Mouse (Mus musculus) monocyte, adult 2 months (primary cell): ENCODE results near the gene Unc79.

ENCODE experiments used
- DNase-seq, 2 experiments: peaks; one replicate each; pipeline ENCODE4 v3.0.0; 2022; ENCODE audit warnings: low spot score in 2 of 2, low read depth in 1 of 2

Unc79 gene

DNA sequence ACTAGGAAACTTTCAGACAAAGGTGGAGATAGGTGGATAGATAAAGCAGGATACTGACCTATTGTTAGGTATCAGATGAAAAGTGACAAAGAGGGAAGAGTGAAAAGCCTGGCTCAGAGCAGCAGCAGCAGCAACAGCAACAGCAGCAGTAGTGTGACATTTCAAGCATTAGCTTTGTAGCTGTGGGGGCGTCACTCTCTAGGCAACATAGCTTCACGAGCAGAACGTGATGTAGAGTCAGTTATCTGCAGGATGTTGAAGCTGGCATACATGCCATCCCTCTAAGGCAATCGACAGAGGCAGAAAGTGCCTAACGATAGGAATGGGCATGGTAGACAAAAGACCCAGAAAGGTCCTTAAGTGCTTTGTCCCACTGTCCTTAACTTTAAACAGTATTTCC, 173.3 kb downstream of the Unc79 start:
- DNase-seq = no peak

DNA sequence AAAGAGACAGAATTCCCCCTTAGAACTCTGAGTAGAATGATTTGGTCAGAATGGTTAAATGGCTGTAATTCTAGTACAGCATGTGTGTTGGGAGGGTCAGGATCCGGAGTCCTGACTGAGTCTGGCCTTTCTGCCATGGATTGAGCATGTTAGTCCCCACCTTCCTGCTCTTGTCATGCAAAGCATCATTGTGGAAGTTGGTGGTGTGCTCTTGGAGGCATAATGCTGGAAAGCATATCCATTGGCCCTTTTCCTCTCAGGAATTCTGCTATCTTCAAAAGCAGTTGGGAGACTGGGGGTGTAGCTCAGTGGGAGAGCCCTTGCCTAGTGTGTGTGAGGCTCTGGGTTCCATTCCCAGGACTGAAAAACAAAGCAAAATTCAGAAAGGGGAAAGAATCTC, 175.2 kb downstream of the Unc79 start:
- DNase-seq = no peak

DNA sequence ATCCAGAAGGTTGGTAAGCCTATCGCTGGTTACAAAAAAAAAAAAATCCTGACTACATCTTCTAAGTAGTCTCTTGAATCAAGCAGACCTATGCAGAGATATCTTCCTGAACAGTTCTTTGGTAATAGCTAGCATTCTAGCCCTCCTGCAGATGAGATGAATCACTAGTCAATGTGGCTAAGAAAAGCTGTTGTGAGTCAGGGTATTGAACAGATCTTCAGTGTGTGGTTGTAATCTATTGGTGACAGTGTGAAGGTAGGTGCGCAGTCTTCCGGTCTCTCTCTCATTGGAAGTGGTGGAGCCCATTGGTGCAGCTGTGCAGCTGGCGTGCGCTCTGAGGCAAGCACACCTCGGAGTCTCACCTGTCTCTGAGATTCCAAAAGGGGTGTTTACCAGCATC, 180.3 kb downstream of the Unc79 start:
- no peak for DNase-seq

DNA sequence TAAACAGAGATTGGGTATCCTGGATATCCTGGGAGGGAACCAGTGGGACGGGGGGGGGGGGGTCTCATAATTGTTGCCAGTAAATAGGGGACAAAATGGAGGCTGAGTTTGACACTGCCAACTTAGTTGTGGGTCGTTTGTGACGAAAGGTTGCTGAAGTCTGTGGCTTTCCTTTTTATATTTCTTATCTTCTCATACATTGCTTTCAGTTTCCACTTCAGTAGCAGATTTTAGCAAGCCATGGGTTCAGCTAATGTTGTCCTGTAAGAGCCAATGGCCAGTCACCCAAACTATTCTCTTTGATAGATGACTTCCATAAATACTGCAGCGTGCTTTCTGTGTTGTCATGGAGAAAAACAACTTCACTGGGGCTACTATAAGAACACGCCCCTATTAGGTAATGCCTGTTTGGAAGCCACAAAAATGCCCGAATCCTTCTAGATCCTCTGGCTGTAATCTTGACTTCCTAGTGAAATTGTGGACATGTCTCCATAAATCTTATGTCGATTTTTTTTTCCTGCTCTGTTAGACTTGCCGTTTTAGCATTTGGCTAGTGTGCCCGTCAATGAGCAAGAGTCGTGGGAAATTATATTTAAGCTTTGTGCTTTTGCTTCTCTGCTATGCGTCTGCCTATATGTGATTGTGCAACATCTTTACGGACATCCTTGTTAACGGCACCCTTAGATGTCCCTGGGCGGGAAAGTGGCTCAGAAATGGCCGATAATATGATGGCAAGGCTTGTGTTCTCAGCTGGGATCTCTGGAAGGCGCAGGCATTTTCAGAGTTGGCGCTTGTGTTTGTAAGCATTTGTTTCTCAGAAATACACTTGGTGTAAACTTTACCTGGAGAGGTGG, 181.0 kb downstream of the Unc79 start:
- no peak for DNase-seq

DNA sequence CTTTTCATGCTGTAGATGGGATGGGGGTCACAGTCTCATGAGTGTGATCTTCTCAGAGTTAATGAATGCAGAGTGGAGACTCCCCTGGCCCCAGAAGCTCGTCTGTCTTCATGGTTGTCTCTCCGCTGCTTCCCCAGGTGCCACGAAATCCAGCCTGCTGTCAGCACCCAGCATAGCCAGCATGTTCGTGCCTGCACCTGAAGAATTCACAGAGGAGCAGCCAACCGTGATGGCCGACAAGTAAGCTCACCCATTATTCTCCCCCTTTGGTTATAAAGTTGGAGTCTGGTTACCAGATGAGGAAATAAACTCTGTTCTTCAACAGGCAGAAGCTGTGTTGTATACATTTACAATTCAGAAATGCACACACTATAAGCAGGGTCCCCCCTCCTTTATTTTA, 182.8 kb downstream of the Unc79 start:
- no peak for DNase-seq

DNA sequence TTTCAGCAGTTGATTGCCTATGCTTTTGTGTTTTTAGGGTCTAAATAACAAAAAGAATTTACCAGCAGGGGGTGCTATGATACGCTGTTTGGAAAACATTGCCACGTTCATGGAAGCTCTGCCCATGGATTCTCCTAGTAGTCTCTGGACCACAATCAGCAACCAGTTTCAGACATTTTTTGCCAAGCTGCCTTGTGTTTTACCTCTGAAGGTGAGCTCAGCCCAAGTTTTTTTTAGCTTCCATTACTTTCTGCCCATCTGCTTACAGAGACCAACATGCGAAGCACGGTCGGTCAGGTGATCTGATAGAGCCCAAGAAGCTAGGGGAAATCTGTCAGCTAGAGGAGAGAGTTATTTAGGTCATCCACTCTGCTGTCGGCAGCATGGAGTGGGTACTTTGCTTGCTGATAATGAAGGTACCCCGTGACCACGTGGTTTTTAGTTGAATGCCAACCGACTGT, 193.9 kb downstream of the Unc79 start:
- no peak for DNase-seq

DNA sequence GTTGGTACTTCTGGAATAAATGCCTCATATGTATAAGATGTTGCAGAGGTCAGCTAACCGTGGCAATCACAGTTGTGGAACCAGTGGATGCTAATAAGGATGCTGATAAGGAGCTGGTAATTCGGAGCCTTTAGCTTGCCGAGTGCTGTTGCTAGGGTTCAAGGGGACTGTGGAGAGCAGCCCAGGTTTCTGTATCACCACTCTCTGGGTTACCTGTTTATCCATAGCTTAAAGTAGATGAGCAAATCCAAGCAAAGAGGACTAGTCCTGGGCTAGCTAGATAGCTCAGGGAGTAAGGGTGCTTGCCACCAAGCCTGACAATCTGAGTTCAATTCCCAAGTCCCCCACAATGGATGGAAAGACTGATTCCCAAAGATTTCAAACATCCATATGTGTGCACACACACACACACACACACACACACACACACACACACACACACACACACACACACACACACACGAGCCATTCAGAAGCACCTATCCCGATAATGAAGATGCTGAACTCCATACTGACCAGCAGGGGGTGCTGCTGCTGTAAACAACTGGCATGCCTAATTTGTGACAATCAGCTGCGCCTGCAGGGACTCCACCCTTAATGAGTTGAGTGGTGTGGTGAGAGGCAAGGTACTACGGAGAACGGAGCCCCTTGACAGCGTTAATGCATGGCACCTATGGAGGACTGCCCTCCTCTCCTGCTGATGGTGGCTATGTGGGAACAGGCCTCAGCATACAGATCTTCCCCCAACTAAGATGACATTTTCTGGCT, 195.3 kb downstream of the Unc79 start:
- DNase-seq = no peak

DNA sequence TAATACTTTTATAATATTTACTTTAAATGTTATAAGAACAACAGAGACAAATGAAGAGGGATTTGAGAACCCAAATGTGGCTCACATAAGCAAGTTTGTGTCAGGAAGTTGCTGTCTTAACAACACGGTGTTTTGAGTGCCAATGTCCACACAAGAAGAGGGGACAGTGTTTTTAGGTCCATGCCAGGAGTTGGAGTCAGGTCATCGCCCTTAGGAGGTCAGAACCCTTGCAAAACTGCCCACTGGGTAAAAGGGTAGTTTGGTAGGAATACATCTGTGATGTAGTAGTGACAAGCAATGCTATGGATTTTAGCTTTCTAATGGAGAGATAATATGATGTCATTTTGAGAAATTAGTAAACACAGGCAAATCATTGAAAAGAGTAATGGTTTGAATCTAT, 201.6 kb downstream of the Unc79 start:
- DNase-seq = no peak

DNA sequence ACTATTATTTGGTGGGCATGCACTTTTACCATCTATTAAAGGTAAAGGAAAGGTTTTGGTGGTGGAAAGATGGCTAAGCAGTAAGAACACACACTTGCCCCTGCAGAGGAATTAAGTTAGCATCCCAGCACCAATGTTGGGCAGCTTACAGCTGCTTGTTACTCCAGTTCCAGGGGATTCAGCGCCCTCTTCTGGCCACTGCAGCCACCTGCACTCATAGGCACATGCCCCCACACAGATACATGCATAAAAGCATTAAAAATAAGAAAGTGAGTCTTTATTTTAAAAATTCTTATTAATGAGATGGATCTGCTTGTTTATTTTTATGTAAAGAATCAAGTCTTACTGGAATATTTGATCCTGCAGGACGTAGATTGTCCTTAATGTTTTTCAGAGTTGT, 206.3 kb downstream of the Unc79 start:
- DNase-seq = no peak

DNA sequence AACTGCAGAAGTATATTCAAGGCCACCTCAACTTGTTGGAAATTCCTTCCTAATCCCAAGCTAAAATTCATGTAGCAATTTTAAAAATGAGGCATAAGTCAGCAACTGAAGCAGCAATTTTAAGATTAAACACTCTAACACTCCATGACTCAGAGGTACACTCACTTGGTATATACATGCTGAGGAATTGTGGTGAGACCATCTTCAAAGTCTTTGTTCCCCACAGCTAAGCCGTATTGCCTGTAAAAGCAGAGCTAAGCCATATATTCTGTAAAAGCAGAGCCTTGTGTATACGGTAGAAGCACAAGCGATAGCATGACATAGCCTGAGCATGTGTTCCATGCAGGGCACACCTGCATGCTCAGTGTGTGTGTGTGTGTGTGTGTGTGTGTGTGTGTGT, 206.7 kb downstream of the Unc79 start:
- no peak for DNase-seq

DNA sequence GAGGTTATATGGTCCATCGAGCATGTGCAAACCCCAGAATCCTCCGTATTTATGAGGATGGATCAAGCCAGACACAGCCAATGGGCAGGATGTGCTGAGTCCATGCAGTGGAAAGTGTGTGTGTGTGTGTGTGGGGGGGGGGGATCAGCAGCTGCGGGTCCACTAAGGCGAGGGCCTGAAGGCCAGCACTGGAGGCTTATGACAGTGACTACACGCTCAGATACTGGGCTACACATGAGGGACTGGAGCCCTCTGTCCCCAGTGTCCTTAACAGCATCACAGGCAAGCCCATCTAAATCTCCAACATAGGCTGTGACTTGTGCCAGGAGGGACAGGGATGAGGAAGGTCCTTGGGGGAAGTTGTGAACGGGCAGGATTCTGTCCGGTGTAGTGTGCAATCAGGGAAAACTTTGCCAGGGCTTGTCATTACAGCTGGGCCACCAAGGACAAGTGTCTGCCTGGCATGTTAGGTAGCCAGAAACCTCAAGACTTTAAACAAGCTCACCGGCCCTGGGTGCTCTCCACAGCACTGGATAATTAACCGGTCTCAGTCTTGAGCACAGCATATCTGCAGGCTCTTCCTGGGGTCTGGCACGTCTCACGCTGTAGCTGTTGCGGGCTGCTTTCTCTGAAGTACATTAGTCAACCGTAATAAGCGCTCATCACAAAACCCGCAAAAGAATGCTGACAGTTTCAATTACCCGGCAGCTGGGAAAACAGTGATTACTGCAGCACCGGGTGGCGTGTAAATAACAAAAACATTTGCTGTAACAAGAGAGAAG, 208.7 kb downstream of the Unc79 start:
- no peak for DNase-seq

DNA sequence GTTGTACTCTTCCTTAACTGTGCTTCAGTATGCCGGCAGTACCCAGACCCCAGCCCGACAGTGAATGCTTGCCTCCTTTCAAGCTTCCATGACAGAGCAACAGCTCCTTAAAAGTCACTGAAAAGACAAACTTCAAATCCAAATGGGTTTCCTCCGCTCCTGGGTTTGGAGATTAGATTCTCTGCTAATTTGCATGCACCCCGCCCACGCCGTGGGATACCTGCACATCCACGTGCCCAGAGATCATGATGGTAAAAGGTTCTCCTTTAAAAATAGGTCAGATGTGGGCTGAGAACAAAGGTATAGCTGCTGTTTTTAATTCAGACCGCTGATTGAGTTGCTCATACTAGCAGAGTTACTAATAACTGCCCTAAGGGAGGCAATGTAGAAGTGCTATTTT, 210.4 kb downstream of the Unc79 start:
- DNase-seq = no peak

DNA sequence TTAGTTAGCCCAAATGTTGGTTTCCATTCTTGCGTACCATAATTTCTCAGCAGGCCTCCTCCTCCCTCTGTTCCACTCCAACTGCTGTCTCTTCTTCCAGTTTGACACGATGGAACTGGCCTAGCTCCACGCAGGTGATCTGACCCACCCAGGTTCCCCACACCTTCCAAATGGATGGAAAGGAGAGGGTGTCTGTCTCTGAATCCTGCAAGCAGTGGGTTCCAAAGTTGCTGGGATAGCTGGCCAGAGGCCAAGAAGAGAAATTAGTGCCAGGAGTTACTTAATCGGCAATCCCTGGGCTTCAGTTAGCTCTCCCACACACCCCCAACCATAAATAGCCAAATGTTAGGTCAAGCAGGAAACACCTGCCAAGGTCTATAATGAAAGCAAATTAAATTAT, 212.1 kb downstream of the Unc79 start:
- DNase-seq = no peak

DNA sequence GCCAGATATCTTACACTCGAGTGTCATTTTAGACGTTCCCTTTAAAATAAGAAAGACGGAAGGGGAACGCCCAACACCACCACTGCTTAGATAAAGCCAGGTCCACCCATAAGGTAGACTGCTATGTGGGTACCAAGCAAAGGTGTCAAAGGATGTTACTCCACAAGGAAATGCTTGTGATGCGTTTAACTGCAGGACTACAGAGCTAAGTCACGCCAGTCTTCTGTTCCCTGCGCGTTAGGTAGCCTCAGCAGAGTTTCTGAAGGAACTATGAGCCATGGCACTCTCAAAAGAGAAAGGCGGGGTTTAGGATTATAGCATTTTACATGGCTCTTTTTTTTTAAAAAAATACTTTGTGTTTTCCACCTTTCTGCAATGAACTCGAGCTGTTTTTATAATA, 214.9 kb downstream of the Unc79 start:
- no peak for DNase-seq

DNA sequence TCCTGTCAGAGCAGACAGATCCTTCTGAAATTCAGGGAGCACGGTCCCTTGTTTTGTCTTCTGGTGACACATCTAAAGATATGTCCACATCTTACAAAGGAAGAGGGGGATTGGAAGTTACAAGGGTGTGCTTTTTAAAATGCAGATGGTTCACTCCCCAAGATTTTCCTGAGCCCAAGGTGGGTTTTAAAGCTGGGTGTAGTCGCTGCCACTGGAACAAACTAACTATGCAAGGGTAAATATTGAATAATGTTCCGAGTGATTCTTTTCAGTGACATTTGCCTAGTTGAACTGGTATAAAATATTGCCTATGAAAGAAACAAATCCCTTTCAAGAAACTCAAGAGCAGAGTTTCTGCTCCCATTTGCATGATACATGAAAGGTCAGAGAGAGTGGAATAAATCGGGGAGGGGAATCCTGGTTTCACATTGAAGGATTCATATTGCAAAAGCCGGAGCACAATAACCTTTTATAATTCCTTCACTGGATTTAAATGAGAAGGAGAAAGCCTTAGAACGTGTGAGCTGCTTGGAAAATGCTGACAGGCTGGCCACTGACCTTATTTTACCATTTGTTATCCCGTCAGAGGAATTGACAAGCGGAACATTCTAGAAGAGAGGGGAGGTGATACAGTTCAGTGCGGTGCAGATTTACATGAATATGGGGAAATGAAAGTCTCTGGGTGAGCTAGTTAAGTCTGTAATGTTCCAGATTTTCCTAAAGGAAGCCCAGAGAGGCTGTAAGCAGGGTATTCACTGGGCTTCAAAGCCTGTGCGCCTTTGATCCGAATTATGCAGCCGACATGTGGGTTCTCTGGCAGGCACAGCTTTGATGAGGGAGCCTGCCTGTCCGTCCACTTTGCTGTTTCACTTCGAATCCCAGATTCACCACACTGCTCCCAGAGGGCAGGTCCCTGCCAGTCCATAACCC, 215.7 kb downstream of the Unc79 start:
- DNase-seq = no peak

DNA sequence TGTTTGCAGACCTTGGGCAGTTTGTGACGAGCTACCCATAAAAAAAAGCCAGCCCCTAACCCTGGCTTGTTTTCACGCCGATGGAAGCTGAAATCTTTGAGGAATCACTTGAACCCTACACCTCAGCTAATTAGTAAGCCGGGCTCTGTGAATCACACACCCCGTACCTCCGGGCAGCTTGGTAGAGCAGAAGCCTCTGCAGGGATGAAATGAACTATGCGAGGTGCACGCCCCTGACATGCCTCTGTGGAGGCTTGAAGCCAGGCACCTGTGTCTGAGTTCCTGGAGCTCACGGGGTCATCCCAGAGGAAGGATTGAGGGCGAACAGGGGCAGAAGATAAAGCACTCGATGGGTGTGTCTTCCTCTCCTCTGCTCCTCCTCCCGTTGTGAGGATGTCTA, 220.2 kb downstream of the Unc79 start:
- DNase-seq = no peak

DNA sequence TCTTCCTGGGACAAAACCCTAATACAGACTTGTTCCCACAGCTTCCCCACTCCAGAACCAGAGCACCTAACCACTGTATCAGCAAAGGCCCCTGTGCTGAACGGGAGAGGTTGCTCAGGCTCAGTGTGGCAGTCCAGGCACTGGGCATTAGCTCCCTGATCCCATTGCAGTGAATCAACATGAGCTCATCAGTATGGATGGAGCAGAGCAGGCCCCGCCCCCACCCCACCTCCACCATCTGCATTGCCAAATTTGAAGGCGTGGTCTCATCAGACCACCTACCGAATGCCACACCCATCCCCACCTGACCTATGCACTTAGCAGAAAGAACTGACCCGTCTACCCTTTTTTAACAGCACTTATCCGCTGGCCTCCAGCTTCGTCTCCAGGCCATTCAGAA, 234.4 kb downstream of the Unc79 start:
- no peak for DNase-seq

DNA sequence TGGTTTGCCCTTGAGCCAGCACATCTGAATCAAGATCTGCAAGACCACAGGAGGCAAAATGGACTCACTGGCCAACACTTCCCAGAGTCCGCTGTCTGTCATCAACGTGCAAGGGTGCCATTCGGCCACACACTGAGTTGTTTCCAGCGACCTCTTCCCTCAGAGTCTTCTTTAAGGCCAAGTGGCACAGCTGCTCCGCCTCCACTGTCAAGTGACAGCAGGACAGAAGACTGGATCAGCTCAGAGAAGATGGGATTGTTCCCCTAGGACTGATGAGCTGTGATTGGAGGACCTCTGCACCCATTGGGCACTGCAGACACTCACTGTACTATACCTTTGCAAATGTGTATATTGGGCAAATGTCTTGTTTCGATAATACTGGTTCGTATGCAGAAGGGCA, 238.4 kb downstream of the Unc79 start:
- DNase-seq = no peak

DNA sequence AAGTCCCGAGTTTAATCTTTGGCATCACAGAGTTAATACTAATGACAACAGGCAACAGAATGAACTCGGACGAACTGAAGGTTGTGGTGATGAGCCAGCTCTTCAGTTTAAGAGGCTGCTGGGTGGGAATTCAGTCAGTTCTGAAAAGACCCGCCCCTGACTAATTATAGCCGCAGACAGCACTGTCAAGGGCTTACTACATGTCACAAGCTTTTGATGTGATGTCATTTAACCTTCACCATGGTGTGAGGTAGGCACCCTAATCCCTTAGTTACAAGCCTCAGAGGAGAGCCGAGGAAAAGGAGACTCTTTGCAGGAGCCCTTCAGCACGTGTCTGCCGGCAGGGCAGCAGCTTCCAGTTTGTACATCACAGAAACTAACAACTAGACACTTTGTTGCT, 239.6 kb downstream of the Unc79 start:
- no peak for DNase-seq

DNA sequence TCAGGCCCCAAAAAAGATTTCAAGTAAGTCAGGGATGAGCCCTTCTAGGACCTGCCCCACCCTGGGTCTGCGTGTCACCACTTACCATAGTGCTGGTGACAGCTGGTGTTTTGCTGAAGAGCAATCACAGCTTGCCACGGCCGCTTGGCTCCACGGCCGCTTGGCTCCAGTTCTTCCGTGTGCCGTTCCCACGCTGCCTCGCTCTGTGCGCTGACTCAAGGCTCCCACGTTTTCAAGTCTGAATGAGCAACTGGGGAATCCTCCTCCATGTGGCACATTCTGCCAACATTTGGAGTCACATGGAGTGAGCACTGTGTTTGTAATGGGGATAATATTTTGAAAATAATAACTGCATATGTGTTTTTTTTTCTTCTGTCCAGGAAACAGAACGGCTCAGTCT, 241.1 kb downstream of the Unc79 start:
- no peak for DNase-seq

DNA sequence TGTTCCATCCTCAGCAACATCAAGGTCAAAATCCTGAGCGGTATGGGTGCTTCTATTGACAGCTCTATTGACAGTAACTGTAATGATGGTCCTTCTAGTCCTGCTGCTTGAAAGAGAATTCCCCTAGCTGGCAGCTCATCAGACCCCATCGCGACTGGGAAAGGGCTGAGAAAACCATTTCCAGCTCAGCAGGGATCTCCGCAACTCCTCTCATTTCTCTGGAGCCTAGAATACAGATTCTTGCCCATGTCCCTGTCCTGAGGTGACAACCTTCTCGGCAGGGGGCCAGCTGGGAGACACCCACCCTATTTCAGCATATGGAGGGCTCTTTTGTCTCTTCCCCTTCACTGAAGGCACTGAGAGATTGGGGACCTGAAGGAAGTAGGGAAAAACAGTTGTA, 244.3 kb downstream of the Unc79 start:
- no peak for DNase-seq
